Mouse (Mus musculus) CD4-positive naive resting alpha-beta T cell, adult 57 days (primary cell): Measurements from ENCODE around the gene Ccr1l1. TPM values are rescaled to one million over a fixed set of nuclear protein-coding genes. Genes with fewer than 3 reads are reported as not detected.

Experiments used
- total RNA-seq: library from RNA; stranded (reverse); gene quantifications from one replicate; pipeline ENCODE4 v1.2.4, GENCODE M21; 2023

Ccr1l1 gene
- not detected for total RNA-seq

GRCm38 (mm10) chr9:123978308-123978707 is at the start of gene Ccr1l1:
Gene Ccr1l1 (minus strand): TSS chr9:123978408.

DNA sequence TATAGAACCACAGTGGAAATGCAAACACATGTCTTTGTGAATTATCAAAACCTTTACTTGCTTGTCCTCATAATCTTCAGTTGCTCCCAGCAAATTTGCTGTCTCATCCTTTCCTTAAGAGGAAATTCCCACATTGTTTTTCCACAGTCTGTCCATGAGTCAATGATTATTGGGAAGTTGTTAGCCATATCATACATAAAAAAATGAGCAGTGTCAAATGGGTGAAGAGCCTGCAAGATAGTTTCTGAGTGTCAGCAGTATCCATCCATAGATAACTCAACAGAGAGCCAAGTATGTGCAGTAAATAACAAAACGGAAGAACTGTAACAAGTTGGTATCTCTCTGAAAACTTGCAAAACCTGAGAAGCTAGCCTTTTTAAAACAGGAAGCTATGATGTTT is 43.5 kb upstream of the Ccr1l1 start, which contains the start of gene Ccr3:
Ccr3 (plus strand) TSS at position 301 of the 400 bp plus-strand sequence.

GRCm38 (mm10) chr9:123968290-123968912 is 9.8 kb downstream of the Ccr1l1 start, which contains the start of gene Ccr1:
Gene Ccr1 (minus strand): TSS chr9:123968692.

Other genes with a start within 250 kb of the Ccr1l1 start
- gene Cxcr6, start 171.9 kb downstream of the Ccr1l1 start, total RNA-seq, result 1.3 TPM
- 45.5 TPM for gene Fyco1, start 126.5 kb downstream of the Ccr1l1 start, total RNA-seq
- not detected for gene Xcr1, start 116.4 kb downstream of the Ccr1l1 start, total RNA-seq
- gene Ccr1, start 9.7 kb downstream of the Ccr1l1 start, total RNA-seq, result 0.65 TPM
- gene Ccr3, start 43.6 kb upstream of the Ccr1l1 start, total RNA-seq, result 0.86 TPM
- gene Ccr2, start 123.5 kb upstream of the Ccr1l1 start, total RNA-seq, result 1.2 TPM
- 7.4 TPM for gene Ccr5, start 143.1 kb upstream of the Ccr1l1 start, total RNA-seq